Mouse (Mus musculus): ENCODE measurements around the gene Rims1. TPM values are rescaled to one million over a fixed set of nuclear protein-coding genes. Genes with fewer than 3 reads are reported as not detected.

Gene Rims1
- polyA plus RNA-seq (2014; fragmentation: Nextera tagmentation; extraction: Ambion mirVana), result 3.2 and 4.6 TPM in 2 replicates

GRCm38 (mm10) chr1:22805726-22806625 is at the start of gene Rims1:
Rims1 (minus strand) TSS chr1:22805994.
- Histone ChIP-seq H3K9ac (ENCODE audit: low read depth, low read length) (peak within 1 kb of the TSS; percentile 78), H3K9me3 (ENCODE audit: control insufficient read depth, low read length) (no peaks in the 10 kb centered on the region), H3K4me3 (ENCODE audit: low read depth, low read length) (peak within 1 kb of the TSS; percentile 70), H3K27ac (ENCODE audit: low read depth, low read length) (peak within 1 kb of the TSS; percentile 76), H3K27me3 (ENCODE audit: control insufficient read depth, insufficient read depth, low read length) (no peaks in the 10 kb centered on the region; the same call in 1 of the 2 replicates), H3K36me3 (ENCODE audit: control insufficient read depth, insufficient read depth, low read length) (no peaks in the 10 kb centered on the region), H3K4me1 (replicated peaks; ENCODE audit: control insufficient read depth, insufficient read depth, low read length) (0 out of 2 replicates have a peak, but pooled peaks cover 2% of the 10 kb centered on the region), H3K4me2 (replicated peaks; ENCODE audit: low read depth, low read length) (peak within 1 kb of the TSS; percentile 91)
- DNase-seq (ENCODE audit: low spot score) (peak; percentile 75), ATAC-seq (ENCODE audit: low FRiP score) (peak; percentile 93)
- 2% methylated on average over 42 of the region's 76 CpGs for WGBS

- Histone ChIP-seq H3K36me3 (ENCODE audit: control insufficient read depth, insufficient read depth, low read length) (no peaks in the 10 kb centered on the region), H3K27ac (ENCODE audit: low read depth, low read length) (no peak overlapping the region), H3K9ac (ENCODE audit: low read depth, low read length) (peak overlapping the region; percentile 78), H3K4me3 (ENCODE audit: low read depth, low read length) (peak overlapping the region; percentile 70), H3K27me3 (ENCODE audit: control insufficient read depth, insufficient read depth, low read length) (no peaks in the 10 kb centered on the region; the same call in 1 of the 2 replicates), H3K4me2 (replicated peaks; ENCODE audit: low read depth, low read length) (peak overlapping the region; percentile 91), H3K4me1 (replicated peaks; ENCODE audit: control insufficient read depth, insufficient read depth, low read length) (0 out of 2 replicates have a peak, but pooled peaks cover 2% of the 10 kb centered on the region), H3K9me3 (ENCODE audit: control insufficient read depth, low read length) (no peaks in the 10 kb centered on the region)
- 25% methylated on average over 8 of the region's 8 CpGs for WGBS
- DNase-seq (ENCODE audit: low spot score) (no peak), ATAC-seq (ENCODE audit: low FRiP score) (no peak)
Measured at GRCm38 (mm10) chr1:22806626-22807096, 867 bp upstream of the Rims1 start.

GRCm38 (mm10) chr1:22805025-22805725 is 619 bp downstream of the Rims1 start:
- H3K27me3 ChIP-seq (ENCODE audit: control insufficient read depth, insufficient read depth, low read length), result no peaks in the 10 kb centered on the region; the same call in 1 of the 2 replicates
- no peaks in the 10 kb centered on the region for H3K36me3 ChIP-seq (ENCODE audit: control insufficient read depth, insufficient read depth, low read length)
- H3K27ac ChIP-seq (ENCODE audit: low read depth, low read length), result peak overlapping the region; percentile 76; the same call in 1 of the 2 replicates
- DNase-seq (ENCODE audit: low spot score) (no peak), ATAC-seq (ENCODE audit: low FRiP score) (peak; percentile 65)
- peak overlapping the region; percentile 70 for H3K4me3 ChIP-seq (ENCODE audit: low read depth, low read length)
- H3K4me2 ChIP-seq (replicated peaks; ENCODE audit: low read depth, low read length), result peak overlapping the region; percentile 91
- peak overlapping the region; percentile 78 for H3K9ac ChIP-seq (ENCODE audit: low read depth, low read length)
- 0 out of 2 replicates have a peak, but pooled peaks cover 2% of the 10 kb centered on the region for H3K4me1 ChIP-seq (replicated peaks; ENCODE audit: control insufficient read depth, insufficient read depth, low read length)
- H3K9me3 ChIP-seq (ENCODE audit: control insufficient read depth, low read length), result no peaks in the 10 kb centered on the region
- WGBS, result 10% methylated on average over 15 of the region's 15 CpGs

GRCm38 (mm10) chr1:22804148-22804885 is 1.5 kb downstream of the Rims1 start:
- DNase-seq (ENCODE audit: low spot score) (no peak), ATAC-seq (ENCODE audit: low FRiP score) (no peak)
- Histone ChIP-seq H3K27me3 (ENCODE audit: control insufficient read depth, insufficient read depth, low read length) (no peaks in the 10 kb centered on the region; the same call in 1 of the 2 replicates), H3K4me1 (replicated peaks; ENCODE audit: control insufficient read depth, insufficient read depth, low read length) (0 out of 2 replicates have a peak, but pooled peaks cover 2% of the 10 kb centered on the region), H3K36me3 (ENCODE audit: control insufficient read depth, insufficient read depth, low read length) (no peaks in the 10 kb centered on the region), H3K27ac (ENCODE audit: low read depth, low read length) (no peak overlapping the region), H3K4me2 (replicated peaks; ENCODE audit: low read depth, low read length) (no peak overlapping the region), H3K4me3 (ENCODE audit: low read depth, low read length) (no peak overlapping the region), H3K9ac (ENCODE audit: low read depth, low read length) (no peak overlapping the region), H3K9me3 (ENCODE audit: control insufficient read depth, low read length) (no peaks in the 10 kb centered on the region)
- WGBS, result 73% methylated on average over 4 of the region's 4 CpGs

- no peak overlapping the region for H3K4me3 ChIP-seq (ENCODE audit: low read depth, low read length)
- no peak overlapping the region for H3K9ac ChIP-seq (ENCODE audit: low read depth, low read length)
- no peak overlapping the region for H3K27ac ChIP-seq (ENCODE audit: low read depth, low read length)
- no peaks in the 10 kb centered on the region; the same call in 1 of the 2 replicates for H3K27me3 ChIP-seq (ENCODE audit: control insufficient read depth, insufficient read depth, low read length)
- ATAC-seq (ENCODE audit: low FRiP score) (no peak), DNase-seq (ENCODE audit: low spot score) (no peak)
- no peaks in the 10 kb centered on the region for H3K36me3 ChIP-seq (ENCODE audit: control insufficient read depth, insufficient read depth, low read length)
- 0 out of 2 replicates have a peak, but pooled peaks cover 2% of the 10 kb centered on the region for H3K4me1 ChIP-seq (replicated peaks; ENCODE audit: control insufficient read depth, insufficient read depth, low read length)
- 87% methylated on average over 2 of the region's 2 CpGs for WGBS
- H3K9me3 ChIP-seq (ENCODE audit: control insufficient read depth, low read length), result no peaks in the 10 kb centered on the region
- H3K4me2 ChIP-seq (replicated peaks; ENCODE audit: low read depth, low read length), result no peak overlapping the region
Measured at GRCm38 (mm10) chr1:22803471-22803870, 2.3 kb downstream of the Rims1 start.

- no peaks in the 10 kb centered on the region for H3K36me3 ChIP-seq (ENCODE audit: control insufficient read depth, insufficient read depth, low read length)
- no peak for ATAC-seq (ENCODE audit: low FRiP score)
Measured at GRCm38 (mm10) chr1:22800276-22800675, 5.5 kb downstream of the Rims1 start.

GRCm38 (mm10) chr1:22797091-22797490 is 8.7 kb downstream of the Rims1 start:
- ATAC-seq (ENCODE audit: low FRiP score), result no peak
- Histone ChIP-seq H3K4me3 (ENCODE audit: low read depth, low read length) (no peak overlapping the region), H3K4me2 (replicated peaks; ENCODE audit: low read depth, low read length) (no peak overlapping the region), H3K36me3 (ENCODE audit: control insufficient read depth, insufficient read depth, low read length) (no peaks in the 10 kb centered on the region), H3K9ac (ENCODE audit: low read depth, low read length) (no peak overlapping the region), H3K27me3 (ENCODE audit: control insufficient read depth, insufficient read depth, low read length) (no peaks in the 10 kb centered on the region), H3K27ac (ENCODE audit: low read depth, low read length) (no peak overlapping the region), H3K9me3 (ENCODE audit: control insufficient read depth, low read length) (no peaks in the 10 kb centered on the region), H3K4me1 (replicated peaks; ENCODE audit: control insufficient read depth, insufficient read depth, low read length) (no peaks in the 10 kb centered on the region)
- 71% methylated on average over 5 of the region's 5 CpGs for WGBS
- no peak for DNase-seq (ENCODE audit: low spot score)

More at GRCm38 (mm10) chr1:22800276-22800675, 5.5 kb downstream of the Rims1 start:
- DNase-seq (ENCODE audit: low spot score), result no peak
- WGBS, result 89% methylated on average over 5 of the region's 5 CpGs
- Histone ChIP-seq H3K9ac (ENCODE audit: low read depth, low read length) (no peak overlapping the region), H3K4me3 (ENCODE audit: low read depth, low read length) (no peak overlapping the region), H3K9me3 (ENCODE audit: control insufficient read depth, low read length) (no peaks in the 10 kb centered on the region), H3K4me2 (replicated peaks; ENCODE audit: low read depth, low read length) (no peak overlapping the region), H3K4me1 (replicated peaks; ENCODE audit: control insufficient read depth, insufficient read depth, low read length) (0 out of 2 replicates have a peak, but pooled peaks cover 2% of the 10 kb centered on the region), H3K27ac (ENCODE audit: low read depth, low read length) (no peak overlapping the region), H3K27me3 (ENCODE audit: control insufficient read depth, insufficient read depth, low read length) (no peaks in the 10 kb centered on the region)

- Histone ChIP-seq H3K4me2 (replicated peaks; ENCODE audit: low read depth, low read length) (no peak overlapping the region), H3K4me1 (replicated peaks; ENCODE audit: control insufficient read depth, insufficient read depth, low read length) (no peaks in the 10 kb centered on the region), H3K4me3 (ENCODE audit: low read depth, low read length) (no peak overlapping the region), H3K36me3 (ENCODE audit: control insufficient read depth, insufficient read depth, low read length) (no peaks in the 10 kb centered on the region), H3K27ac (ENCODE audit: low read depth, low read length) (no peak overlapping the region), H3K9ac (ENCODE audit: low read depth, low read length) (no peak overlapping the region), H3K27me3 (ENCODE audit: control insufficient read depth, insufficient read depth, low read length) (no peaks in the 10 kb centered on the region), H3K9me3 (ENCODE audit: control insufficient read depth, low read length) (no peaks in the 10 kb centered on the region)
- 40% methylated on average over 7 of the region's 7 CpGs for WGBS
- ATAC-seq (ENCODE audit: low FRiP score), result no peak
- no peak for DNase-seq (ENCODE audit: low spot score)
Measured at GRCm38 (mm10) chr1:22789391-22789909, 16.3 kb downstream of the Rims1 start.
